Mouse (Mus musculus) embryonic facial prominence, embryonic 10.5 days (tissue): Measurements from ENCODE around the gene Klk15. TPM values are rescaled to one million over a fixed set of nuclear protein-coding genes. Genes with fewer than 3 reads are reported as not detected.
A peak's percentile ranks its signal among the peaks of the same experiment; 100 is the strongest.

Experiments
- DNase-seq: peaks from one replicate; pipeline ENCODE4 v3.0.0-alpha.2; 2017; ENCODE audit warnings: low spot score
- H3K27ac ChIP-seq: fragments of 300-500 bp; sonication (generic); replicated peaks from 2 replicates; pipeline ENCODE4 v1.5.1; 2016; ENCODE audit warnings: mild to moderate bottlenecking
- H3K27me3 ChIP-seq: fragments of 300-500 bp; sonication (generic); replicated peaks from 2 replicates; pipeline ENCODE4 v1.6.1; 2016; ENCODE audit warnings: low read depth, mild to moderate bottlenecking; ENCODE audit not compliant: poor library complexity, severe bottlenecking
- H3K36me3 ChIP-seq: fragments of 300-500 bp; sonication (generic); replicated peaks from 2 replicates; pipeline ENCODE4 v1.6.1; 2016; ENCODE audit warnings: mild to moderate bottlenecking, moderate library complexity
- H3K4me1 ChIP-seq: fragments of 300-500 bp; sonication (generic); 2 replicates; pipeline ENCODE4 v1.6.1; 2016
- H3K4me3 ChIP-seq: fragments of 300-500 bp; sonication (generic); 2 replicates; pipeline ENCODE4 v1.5.1; 2016; ENCODE audit warnings: mild to moderate bottlenecking, moderate library complexity
- H3K9me3 ChIP-seq: fragments of 300-500 bp; sonication (generic); 2 replicates; pipeline ENCODE4 v1.6.1; 2016; ENCODE audit warnings: mild to moderate bottlenecking
- WGBS: fragments of 180-500 bp; shearing (Covaris S2); methylation state at CpG from one replicate; pipeline ENCODE4 v1.1.7; 2016; 5-methylcytosine and 5-hydroxymethylcytosine counted together
- polyA plus RNA-seq: library from polyadenylated mRNA; unstranded; fragments of >200 nt; fragmentation: Nextera tagmentation; extraction: Ambion mirVana; gene quantifications from 2 replicates; pipeline ENCODE4 v1.2.1, GENCODE M21; 2016

Gene Klk15
- not detected in 2 replicates for polyA plus RNA-seq

DNA sequence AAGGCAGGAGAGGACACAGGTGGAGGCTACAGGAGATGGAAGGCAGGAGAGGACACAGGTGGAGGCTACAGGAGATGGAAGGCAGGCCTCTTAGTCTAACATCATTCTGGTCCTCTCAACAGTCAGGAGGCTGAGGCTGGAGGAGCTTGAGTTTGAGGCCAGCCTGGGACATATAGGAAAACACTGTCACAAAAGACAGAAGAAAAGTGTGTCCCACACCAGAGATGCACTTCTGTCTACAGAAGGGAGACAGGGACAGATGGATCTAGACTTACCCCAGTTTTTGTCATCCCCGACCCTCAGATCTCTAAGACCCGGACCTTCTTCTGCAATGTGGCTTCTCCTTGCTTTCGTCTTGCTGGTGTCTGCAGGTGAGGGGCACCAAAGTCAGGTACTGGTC is at the start of gene Klk15:
Klk15 (plus strand) TSS at position 301 of the 400 bp plus-strand sequence.
- H3K9me3 ChIP-seq: no peaks in the 10 kb centered on the region
- H3K27me3 ChIP-seq: no peaks in the 10 kb centered on the region
- 0 out of 2 replicates have a peak, but pooled peaks cover 3% of the 10 kb centered on the region for H3K4me1 ChIP-seq
- H3K36me3 ChIP-seq: no peaks in the 10 kb centered on the region
- no peak within 1 kb of the TSS for H3K4me3 ChIP-seq
- H3K27ac ChIP-seq: no peak within 1 kb of the TSS
- 93% methylated on average over 3 of the region's 3 CpGs for WGBS
- no peak for DNase-seq

DNA sequence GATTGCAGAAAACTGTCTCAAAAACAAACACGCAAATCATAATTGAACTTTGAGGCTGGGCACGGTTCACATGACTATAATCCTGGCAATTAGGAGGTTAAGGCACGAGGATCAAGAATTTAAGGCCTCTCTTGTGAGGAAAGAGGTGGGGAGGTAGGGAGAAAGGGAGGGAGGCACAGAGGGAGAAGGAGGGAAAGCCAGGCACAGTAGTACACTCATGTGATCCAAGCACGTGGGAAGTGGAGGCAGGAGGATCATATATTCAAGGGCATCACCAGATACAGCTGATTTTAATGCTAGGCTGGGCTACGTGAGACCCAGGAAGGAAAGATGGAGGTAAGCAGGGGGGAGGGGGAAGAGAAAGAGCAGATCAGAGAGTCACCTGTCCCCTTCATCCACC is 42.2 kb upstream of the Klk15 start:
- DNase-seq: no peak
- no peaks in the 10 kb centered on the region for H3K9me3 ChIP-seq
- no peaks in the 10 kb centered on the region for H3K27me3 ChIP-seq
- 65% methylated on average over 5 of the region's 5 CpGs for WGBS
- H3K36me3 ChIP-seq: no peaks in the 10 kb centered on the region
- H3K4me3 ChIP-seq: no peak overlapping the region
- no peak overlapping the region for H3K27ac ChIP-seq
- no peaks in the 10 kb centered on the region for H3K4me1 ChIP-seq

DNA sequence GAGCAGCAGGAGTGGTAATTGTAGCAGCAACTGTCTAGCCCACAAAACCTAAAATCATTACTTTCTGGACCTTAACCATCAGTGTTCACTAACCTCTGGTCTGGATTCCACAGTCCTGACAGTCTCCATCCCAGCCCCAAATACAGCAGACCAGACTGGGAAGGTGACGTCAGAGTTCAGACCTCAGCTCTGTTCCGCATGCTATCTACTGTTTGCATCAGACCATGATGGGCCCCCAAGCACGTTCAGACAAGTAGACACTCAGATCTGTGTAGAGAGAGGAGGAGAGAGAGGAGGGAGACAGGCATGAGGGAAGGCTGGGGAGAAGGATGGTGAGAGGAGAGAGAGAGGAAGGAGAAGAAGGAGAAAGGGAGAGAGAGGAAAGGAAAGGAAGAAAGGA is 41.8 kb upstream of the Klk15 start:
- no peak for DNase-seq
- H3K36me3 ChIP-seq: no peaks in the 10 kb centered on the region
- no peak overlapping the region for H3K4me3 ChIP-seq
- whole genome bisulfite sequencing: 63% methylated on average over 3 of the region's 3 CpGs
- H3K27me3 ChIP-seq: no peaks in the 10 kb centered on the region
- no peaks in the 10 kb centered on the region for H3K4me1 ChIP-seq
- H3K27ac ChIP-seq: no peak overlapping the region
- no peaks in the 10 kb centered on the region for H3K9me3 ChIP-seq

DNA sequence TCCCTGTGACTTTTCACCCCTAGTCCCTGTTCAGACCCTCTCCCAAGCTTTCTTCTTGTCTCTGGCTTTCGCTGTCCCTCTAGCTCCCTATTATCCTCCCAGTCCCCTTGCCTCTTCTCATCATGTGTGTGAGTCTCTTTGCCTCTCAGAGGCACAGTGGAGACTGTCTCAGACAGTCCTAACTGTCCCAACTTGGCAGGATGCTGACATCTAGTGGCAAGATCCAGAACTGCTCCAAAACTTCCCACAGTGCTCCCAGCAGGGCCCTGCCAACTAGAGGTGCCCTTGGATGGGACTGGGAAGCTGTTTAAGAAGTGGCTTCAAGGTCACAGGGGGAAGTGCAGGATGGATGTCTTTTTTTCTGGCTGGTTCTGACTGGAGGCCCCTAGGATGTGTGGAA is 38.7 kb upstream of the Klk15 start:
- no peaks in the 10 kb centered on the region for H3K4me1 ChIP-seq
- no peak overlapping the region for H3K27ac ChIP-seq
- no peak overlapping the region for H3K4me3 ChIP-seq
- DNase-seq: peak; percentile 84
- no peaks in the 10 kb centered on the region for H3K36me3 ChIP-seq
- no peaks in the 10 kb centered on the region for H3K9me3 ChIP-seq
- 11% methylated on average over 1 of the region's 1 CpGs for WGBS
- no peaks in the 10 kb centered on the region for H3K27me3 ChIP-seq

- DNase-seq: no peak
- H3K4me1 ChIP-seq: no peaks in the 10 kb centered on the region
- no peak overlapping the region for H3K4me3 ChIP-seq
- no peaks in the 10 kb centered on the region for H3K27me3 ChIP-seq
- no peak overlapping the region for H3K27ac ChIP-seq
- H3K9me3 ChIP-seq: no peaks in the 10 kb centered on the region
- 75% methylated on average over 9 of the region's 9 CpGs for WGBS
- no peaks in the 10 kb centered on the region for H3K36me3 ChIP-seq
Observed at GRCm38 (mm10) chr7:43914821-43915220, 18.7 kb upstream of the Klk15 start.

DNA sequence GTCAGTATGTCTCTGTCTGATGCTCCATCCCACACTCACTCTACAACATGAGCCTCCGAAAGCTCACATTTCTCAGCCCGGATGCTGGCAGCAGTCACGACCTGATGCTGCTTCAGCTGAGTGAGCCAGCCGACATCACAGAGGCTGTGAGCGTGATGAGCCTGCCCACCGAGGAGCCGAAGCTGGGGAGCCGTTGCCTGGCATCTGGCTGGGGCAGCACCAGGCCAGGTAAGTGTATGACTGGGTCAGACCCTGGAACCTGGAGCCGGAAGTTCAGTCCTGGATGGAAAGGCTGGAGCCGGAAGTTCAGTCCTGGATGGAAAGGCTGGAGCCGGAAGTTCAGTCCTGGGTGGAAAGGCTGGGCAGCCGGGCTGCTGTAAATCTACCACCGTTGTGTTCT is 15.1 kb upstream of the Klk15 start:
- no peaks in the 10 kb centered on the region for H3K9me3 ChIP-seq
- no peak overlapping the region for H3K4me3 ChIP-seq
- H3K36me3 ChIP-seq: no peaks in the 10 kb centered on the region
- no peak for DNase-seq
- no peak overlapping the region for H3K27ac ChIP-seq
- no peaks in the 10 kb centered on the region for H3K4me1 ChIP-seq
- no peaks in the 10 kb centered on the region for H3K27me3 ChIP-seq
- WGBS: 85% methylated on average over 13 of the region's 13 CpGs

DNA sequence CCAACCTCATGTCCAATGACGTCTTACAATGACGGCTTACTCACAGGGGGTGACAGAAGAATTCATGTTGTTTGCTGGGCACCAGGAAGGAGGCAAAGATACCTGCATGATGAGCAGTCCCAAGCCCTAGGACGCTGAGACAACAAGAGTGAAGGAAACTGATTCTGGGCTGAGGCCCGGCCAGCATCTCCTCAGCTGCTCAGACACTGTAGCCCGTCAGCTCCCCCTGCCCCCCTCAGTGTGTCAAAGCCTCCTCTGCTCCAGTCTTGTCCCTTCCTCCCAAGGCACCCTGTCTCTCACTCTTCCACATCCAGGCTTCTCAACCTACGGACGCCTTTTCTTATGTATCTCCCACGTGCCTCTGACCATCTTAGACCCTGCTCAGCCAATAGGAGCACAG is 14.7 kb upstream of the Klk15 start:
- H3K4me1 ChIP-seq: no peaks in the 10 kb centered on the region
- 72% methylated on average over 8 of the region's 8 CpGs for WGBS

GRCm38 (mm10) chr7:43919559-43920451 is 13.7 kb upstream of the Klk15 start:
- WGBS: 34% methylated on average over 14 of the region's 14 CpGs
- Histone ChIP-seq H3K9me3 (no peaks in the 10 kb centered on the region), H3K4me1 (no peaks in the 10 kb centered on the region), H3K27ac (no peak overlapping the region), H3K27me3 (no peaks in the 10 kb centered on the region), H3K4me3 (no peak overlapping the region), H3K36me3 (no peaks in the 10 kb centered on the region)
- DNase-seq: peak; percentile 81

More for the DNA sequence above, 14.7 kb upstream of the Klk15 start:
- DNase-seq: no peak
- H3K27me3 ChIP-seq: no peaks in the 10 kb centered on the region
- H3K9me3 ChIP-seq: no peaks in the 10 kb centered on the region
- no peak overlapping the region for H3K27ac ChIP-seq
- no peak overlapping the region for H3K4me3 ChIP-seq
- no peaks in the 10 kb centered on the region for H3K36me3 ChIP-seq

- no peak overlapping the region for H3K4me3 ChIP-seq
- no peaks in the 10 kb centered on the region for H3K9me3 ChIP-seq
- H3K27ac ChIP-seq: no peak overlapping the region
- no peaks in the 10 kb centered on the region for H3K36me3 ChIP-seq
- H3K4me1 ChIP-seq: no peaks in the 10 kb centered on the region
- no peak for DNase-seq
- no peaks in the 10 kb centered on the region for H3K27me3 ChIP-seq
- WGBS: 81% methylated on average over 3 of the region's 3 CpGs
Observed at GRCm38 (mm10) chr7:43920582-43920981, 13.0 kb upstream of the Klk15 start.

DNA sequence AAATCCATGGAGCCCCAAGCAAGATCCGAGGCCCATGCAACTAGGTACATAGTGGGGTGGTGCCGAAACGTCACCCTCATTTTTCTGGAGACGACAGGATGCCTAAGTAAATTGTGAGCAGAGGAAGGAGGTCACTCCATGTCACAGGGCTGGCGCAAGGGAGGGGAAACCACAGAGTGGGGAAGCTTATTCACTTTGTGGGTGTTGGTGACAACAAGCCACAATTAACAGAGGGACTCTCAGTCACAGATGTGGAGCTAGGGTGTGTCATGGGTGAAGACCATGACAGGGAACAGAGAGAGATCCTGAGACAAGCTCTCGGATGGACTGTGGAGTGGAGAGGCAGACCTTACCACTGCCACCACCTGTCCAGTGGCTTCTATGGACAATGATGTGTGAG is 12.5 kb upstream of the Klk15 start:
- Histone ChIP-seq H3K27me3 (no peaks in the 10 kb centered on the region), H3K4me1 (no peaks in the 10 kb centered on the region), H3K36me3 (no peaks in the 10 kb centered on the region), H3K9me3 (no peaks in the 10 kb centered on the region), H3K27ac (no peak overlapping the region), H3K4me3 (no peak overlapping the region)
- DNase-seq: no peak
- WGBS: 89% methylated on average over 6 of the region's 6 CpGs

DNA sequence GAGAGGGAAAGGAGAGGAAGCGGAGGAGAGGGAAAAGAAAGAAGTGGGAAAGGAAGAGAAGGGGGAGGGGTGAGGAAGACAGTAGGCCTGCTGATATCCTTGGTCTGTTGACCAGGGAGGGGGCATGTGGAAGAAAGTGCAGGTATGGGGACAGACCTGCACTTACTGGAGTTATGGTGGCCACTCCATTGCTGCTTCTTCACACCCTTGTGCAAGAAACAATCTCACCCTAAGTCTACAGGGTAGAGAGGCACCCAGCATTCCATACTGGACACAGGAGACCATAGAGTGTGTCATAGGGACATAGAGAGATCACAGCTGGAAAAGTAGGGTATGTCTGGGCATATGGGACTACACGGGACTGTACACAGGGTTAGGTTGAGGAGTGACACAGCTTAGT is 11.6 kb upstream of the Klk15 start:
- no peak overlapping the region for H3K27ac ChIP-seq
- H3K4me1 ChIP-seq: no peaks in the 10 kb centered on the region
- WGBS: 82% methylated on average over 2 of the region's 2 CpGs
- no peaks in the 10 kb centered on the region for H3K9me3 ChIP-seq
- no peak for DNase-seq
- no peak overlapping the region for H3K4me3 ChIP-seq
- H3K36me3 ChIP-seq: no peaks in the 10 kb centered on the region
- no peaks in the 10 kb centered on the region for H3K27me3 ChIP-seq

DNA sequence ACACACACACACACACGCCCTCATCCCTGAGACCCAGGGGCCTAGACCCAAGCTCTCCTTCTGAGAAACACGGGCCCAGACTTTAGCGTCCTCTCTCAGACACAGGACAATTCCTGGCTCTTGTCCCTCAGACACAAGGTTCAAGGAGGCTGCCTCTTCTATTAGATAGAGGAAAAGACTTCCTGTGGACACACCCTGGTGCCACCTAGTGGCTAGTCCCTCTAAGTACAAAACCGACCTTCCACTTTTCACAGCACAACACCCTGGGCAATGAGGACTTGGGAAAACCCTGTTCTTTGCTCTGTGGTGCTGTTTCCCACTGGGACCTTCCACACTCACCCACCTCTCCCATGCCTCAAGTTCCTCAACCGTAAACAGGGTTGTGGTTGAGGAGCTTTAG is 7.6 kb upstream of the Klk15 start:
- H3K4me3 ChIP-seq: no peak overlapping the region
- H3K9me3 ChIP-seq: no peaks in the 10 kb centered on the region
- H3K36me3 ChIP-seq: no peaks in the 10 kb centered on the region
- no peak overlapping the region for H3K27ac ChIP-seq
- H3K4me1 ChIP-seq: no peaks in the 10 kb centered on the region
- no peaks in the 10 kb centered on the region for H3K27me3 ChIP-seq
- DNase-seq: peak; percentile 18
- WGBS: 64% methylated on average over 5 of the region's 5 CpGs

GRCm38 (mm10) chr7:43928521-43928920 is 5.0 kb upstream of the Klk15 start:
- peak; percentile 30 for DNase-seq
- Histone ChIP-seq H3K27ac (no peak overlapping the region), H3K36me3 (no peaks in the 10 kb centered on the region), H3K4me3 (no peak overlapping the region), H3K4me1 (no peaks in the 10 kb centered on the region), H3K9me3 (no peaks in the 10 kb centered on the region), H3K27me3 (no peaks in the 10 kb centered on the region)
- 44% methylated on average over 4 of the region's 4 CpGs for WGBS
